Mouse (Mus musculus) neural tube, embryonic 14.5 days (tissue): ENCODE results near the gene Sbk3. TPM values are rescaled to one million over a fixed set of nuclear protein-coding genes. Genes with fewer than 3 reads are reported as not detected.
A peak's percentile ranks its signal among the peaks of the same experiment; 100 is the strongest.

ENCODE experiments used
- ATAC-seq: fragments of 200-750 bp; cut with Nextera tagmentation; 2 replicates; pipeline ENCODE4 v1.8.0; 2017; ENCODE audit warnings: low read depth, mild to moderate bottlenecking, moderate TSS enrichment, moderate library complexity
- H3K27ac ChIP-seq: fragments of 300-500 bp; sonication (generic); 2 replicates; pipeline ENCODE4 v1.5.1; 2014; ENCODE audit warnings: low read depth, mild to moderate bottlenecking, control low read depth, low read length, moderate library complexity, mixed read lengths
- H3K27me3 ChIP-seq: fragments of 300-500 bp; sonication (generic); 2 replicates; pipeline ENCODE4 v1.6.1; 2014; ENCODE audit warnings: low read length; ENCODE audit not compliant: control insufficient read depth, insufficient read depth
- H3K36me3 ChIP-seq: fragments of 300-500 bp; sonication (generic); 2 replicates; pipeline ENCODE4 v1.6.1; 2014; ENCODE audit warnings: low read length, mixed read lengths; ENCODE audit not compliant: control insufficient read depth, insufficient read depth
- H3K4me1 ChIP-seq: fragments of 300-500 bp; sonication (generic); 2 replicates; pipeline ENCODE4 v1.6.1; 2014; ENCODE audit warnings: low read length; ENCODE audit not compliant: control insufficient read depth, insufficient read depth
- H3K4me2 ChIP-seq: fragments of 300-500 bp; sonication (generic); 2 replicates; pipeline ENCODE4 v1.6.1; 2014; ENCODE audit warnings: mild to moderate bottlenecking, low read depth, low read length, control low read depth
- H3K4me3 ChIP-seq: fragments of 300-500 bp; sonication (generic); 2 replicates; pipeline ENCODE4 v1.5.1; 2014; ENCODE audit warnings: low read depth, low read length, control low read depth, mixed read lengths
- H3K9ac ChIP-seq: fragments of 300-500 bp; sonication (generic); replicated peaks from 2 replicates; pipeline ENCODE4 v1.6.1; 2014; ENCODE audit warnings: low read depth, mild to moderate bottlenecking, control low read depth, low read length, mixed read lengths
- H3K9me3 ChIP-seq: fragments of 300-500 bp; sonication (generic); 2 replicates; pipeline ENCODE4 v1.6.1; 2016; ENCODE audit warnings: low read length; ENCODE audit not compliant: control insufficient read depth
- WGBS: fragments of 180-500 bp; shearing (Covaris S2); extraction: QIAGEN DNeasy Blood & Tissue Kit; methylation state at CpG from one replicate; pipeline ENCODE4 v1.1.7; 2014; 5-methylcytosine and 5-hydroxymethylcytosine counted together
- polyA plus RNA-seq: library from polyadenylated mRNA; unstranded; fragments of >200 nt; fragmentation: Nextera tagmentation; extraction: Ambion mirVana; gene quantifications from 2 replicates; pipeline ENCODE4 v1.2.1, GENCODE M21; 2014

Sbk3 gene
- polyA plus RNA-seq, 1 experiment from 2014 or later = 0.75 TPM

DNA sequence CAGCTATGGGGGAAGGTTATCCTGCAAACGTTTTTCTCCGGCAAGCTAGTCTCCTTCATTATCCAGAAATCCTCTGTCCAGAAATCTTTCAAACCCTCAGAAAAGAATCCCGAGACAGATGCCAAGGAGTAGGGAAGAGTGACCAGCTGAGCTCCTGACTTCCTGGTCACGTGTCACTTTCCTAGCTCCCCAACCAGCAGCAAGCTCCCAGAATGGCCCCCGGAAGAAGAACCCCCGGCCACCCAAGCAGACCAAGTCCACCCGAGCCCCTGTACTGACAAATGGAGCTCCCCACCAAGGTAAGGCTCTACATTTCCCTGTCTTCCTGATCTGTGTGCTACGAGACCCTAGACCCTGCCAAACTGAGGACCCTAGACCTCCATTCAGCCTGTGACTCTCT, 43.3 kb downstream of the Sbk3 start:
- Histone ChIP-seq H3K4me2 (no peak overlapping the region), H3K9me3 (no peaks in the 10 kb centered on the region), H3K4me3 (no peak overlapping the region), H3K27me3 (no peaks in the 10 kb centered on the region), H3K27ac (no peak overlapping the region), H3K4me1 (peaks cover 24% of the 10 kb centered on the region), H3K9ac (no peak overlapping the region), H3K36me3 (no peaks in the 10 kb centered on the region)
- 68% methylated on average over 8 of the region's 8 CpGs for WGBS
- no peak for ATAC-seq

DNA sequence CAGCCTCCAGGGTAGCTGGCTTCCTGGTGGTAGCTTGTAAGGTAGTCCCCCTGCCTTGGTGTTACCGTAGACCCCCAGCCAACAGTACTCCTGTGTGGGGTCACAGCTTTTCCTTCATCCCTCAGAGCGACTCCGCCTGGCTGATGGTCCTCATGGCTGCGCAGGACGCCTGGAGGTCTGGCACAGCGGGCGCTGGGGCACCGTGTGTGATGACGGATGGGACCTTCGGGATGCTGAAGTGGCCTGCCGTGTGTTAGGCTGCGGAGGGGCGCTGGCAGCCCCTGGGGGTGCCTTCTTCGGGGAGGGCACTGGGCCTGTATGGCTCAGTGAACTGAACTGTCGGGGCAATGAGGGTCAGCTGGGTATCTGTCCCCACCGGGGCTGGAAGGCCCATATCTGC, 44.1 kb downstream of the Sbk3 start:
- H3K9me3 ChIP-seq = no peaks in the 10 kb centered on the region
- no peak overlapping the region for H3K4me2 ChIP-seq
- no peak overlapping the region for H3K27ac ChIP-seq
- H3K4me1 ChIP-seq = peaks cover 29% of the 10 kb centered on the region
- H3K4me3 ChIP-seq = no peak overlapping the region
- H3K9ac ChIP-seq = no peak overlapping the region
- 49% methylated on average over 16 of the region's 16 CpGs for WGBS
- no peaks in the 10 kb centered on the region for H3K36me3 ChIP-seq
- H3K27me3 ChIP-seq = no peaks in the 10 kb centered on the region
- no peak for ATAC-seq

DNA sequence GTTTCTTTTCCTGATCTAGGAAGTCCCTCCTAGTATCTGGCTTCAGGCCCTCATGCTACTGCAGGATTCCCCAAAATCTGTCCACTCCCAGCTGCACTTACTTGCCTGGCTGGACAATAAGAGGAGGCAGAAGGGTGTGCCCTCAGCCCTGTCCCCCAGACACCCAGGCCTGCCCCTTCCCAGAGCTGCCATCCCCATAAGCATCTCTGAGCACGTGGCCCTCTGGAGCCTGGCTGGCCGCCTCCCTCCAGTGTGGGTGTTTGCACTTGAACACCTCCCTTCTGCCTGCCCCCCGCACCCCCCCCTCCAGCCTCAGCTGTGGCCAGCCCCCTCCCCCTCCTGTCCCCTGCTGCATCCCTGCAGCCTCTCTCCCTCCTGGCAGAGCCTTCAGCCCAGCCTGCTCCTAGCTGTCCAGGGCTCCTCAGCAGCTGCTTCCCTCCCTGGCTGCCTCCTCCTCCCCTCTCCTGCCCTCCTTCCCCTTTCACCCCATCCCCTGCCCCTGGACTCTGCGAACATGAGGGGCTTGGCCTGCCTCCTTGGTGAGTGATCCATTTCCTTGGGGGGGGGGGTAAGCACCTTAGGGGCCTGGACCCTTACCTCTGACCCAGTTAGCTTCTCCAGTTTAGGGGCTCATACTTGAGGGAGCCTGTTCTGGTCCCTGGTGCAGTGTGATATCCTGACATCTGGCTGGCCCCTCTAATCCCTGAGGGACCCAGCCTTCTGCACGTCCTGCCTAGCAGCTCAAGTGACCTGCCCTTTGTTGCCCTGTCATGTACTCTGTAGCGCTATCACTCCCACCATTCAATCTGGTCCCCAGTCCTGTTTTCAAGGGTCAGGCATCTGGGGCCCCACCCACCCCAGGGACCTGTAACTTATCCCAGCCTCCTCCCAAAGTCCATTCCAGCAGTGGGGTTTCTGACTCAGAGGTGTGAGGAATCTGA, 45.3 kb downstream of the Sbk3 start, which contains the start of gene Ssc5d:
TSS of gene Ssc5d (plus strand) at position 345 of the 941 bp plus-strand sequence.
- no peak for ATAC-seq
- Histone ChIP-seq H3K9ac (no peak within 1 kb of the TSS; the same call in 1 of the 2 replicates), H3K27ac (peak within 1 kb of the TSS; percentile 52), H3K36me3 (peaks cover 3% of the 10 kb centered on the region; the same call in 1 of the 2 replicates), H3K4me3 (no peak within 1 kb of the TSS), H3K4me1 (peaks cover 34% of the 10 kb centered on the region), H3K9me3 (no peaks in the 10 kb centered on the region), H3K27me3 (no peaks in the 10 kb centered on the region), H3K4me2 (peak within 1 kb of the TSS; percentile 60; the same call in 1 of the 2 replicates)
- 12% methylated on average over 6 of the region's 6 CpGs for WGBS

DNA sequence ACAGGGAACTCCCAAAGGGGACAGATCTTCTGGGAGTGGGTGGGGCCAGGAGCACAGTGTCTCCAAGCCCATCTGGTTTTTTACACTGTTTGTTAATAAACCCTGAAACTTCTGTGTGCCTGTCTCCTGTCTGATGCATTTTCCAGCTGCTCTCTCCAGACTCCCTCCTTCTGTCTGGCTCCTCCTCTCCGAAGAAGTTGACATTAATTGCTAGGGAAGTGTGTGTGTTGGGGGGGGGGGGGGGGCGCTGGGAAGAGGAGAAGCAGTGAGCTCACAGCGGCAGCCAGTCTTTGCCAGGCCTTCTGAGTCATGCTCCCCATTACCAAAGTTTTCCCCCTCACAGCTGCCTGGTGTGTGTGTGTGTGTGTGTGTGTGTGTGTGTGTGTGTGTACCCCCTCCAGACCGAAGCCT, 46.1 kb downstream of the Sbk3 start:
- no peak for ATAC-seq
- H3K27ac ChIP-seq = peak overlapping the region; percentile 52
- no peaks in the 10 kb centered on the region for H3K9me3 ChIP-seq
- H3K36me3 ChIP-seq = peaks cover 11% of the 10 kb centered on the region
- no peak overlapping the region for H3K9ac ChIP-seq
- no peaks in the 10 kb centered on the region for H3K27me3 ChIP-seq
- H3K4me2 ChIP-seq = peak overlapping the region; percentile 60; the same call in 1 of the 2 replicates
- peaks cover 34% of the 10 kb centered on the region for H3K4me1 ChIP-seq
- H3K4me3 ChIP-seq = no peak overlapping the region
- WGBS = 14% methylated on average over 3 of the region's 4 CpGs

DNA sequence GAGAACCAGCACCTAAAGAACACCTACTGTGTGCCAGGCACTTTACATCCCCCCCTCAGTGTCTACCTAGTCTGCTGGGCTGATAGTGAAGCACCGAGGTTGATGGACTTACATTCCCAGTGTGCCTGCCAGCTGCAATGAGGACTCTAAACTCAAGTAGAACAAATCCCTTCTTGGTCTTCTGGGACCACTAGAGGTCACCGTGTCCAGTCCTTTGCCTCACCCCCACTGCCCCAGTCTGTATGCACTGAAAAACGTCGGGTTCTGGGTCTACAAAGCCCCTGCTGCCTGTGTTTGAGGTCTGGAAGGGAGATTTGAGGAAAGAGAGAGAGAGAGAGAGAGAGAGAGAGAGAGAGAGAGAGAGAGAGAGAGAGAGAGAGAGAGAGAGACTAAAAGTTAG, 46.5 kb downstream of the Sbk3 start:
- H3K27me3 ChIP-seq = no peaks in the 10 kb centered on the region
- H3K4me1 ChIP-seq = peaks cover 34% of the 10 kb centered on the region
- no peaks in the 10 kb centered on the region for H3K9me3 ChIP-seq
- H3K27ac ChIP-seq = peak overlapping the region; percentile 98; the same call in 1 of the 2 replicates
- WGBS = 6% methylated on average over 4 of the region's 4 CpGs
- no peak for ATAC-seq
- H3K9ac ChIP-seq = peak overlapping the region; percentile 57; the same call in 1 of the 2 replicates
- peak overlapping the region; percentile 60 for H3K4me2 ChIP-seq
- peaks cover 14% of the 10 kb centered on the region for H3K36me3 ChIP-seq
- H3K4me3 ChIP-seq = no peak overlapping the region; the same call in 1 of the 2 replicates

DNA sequence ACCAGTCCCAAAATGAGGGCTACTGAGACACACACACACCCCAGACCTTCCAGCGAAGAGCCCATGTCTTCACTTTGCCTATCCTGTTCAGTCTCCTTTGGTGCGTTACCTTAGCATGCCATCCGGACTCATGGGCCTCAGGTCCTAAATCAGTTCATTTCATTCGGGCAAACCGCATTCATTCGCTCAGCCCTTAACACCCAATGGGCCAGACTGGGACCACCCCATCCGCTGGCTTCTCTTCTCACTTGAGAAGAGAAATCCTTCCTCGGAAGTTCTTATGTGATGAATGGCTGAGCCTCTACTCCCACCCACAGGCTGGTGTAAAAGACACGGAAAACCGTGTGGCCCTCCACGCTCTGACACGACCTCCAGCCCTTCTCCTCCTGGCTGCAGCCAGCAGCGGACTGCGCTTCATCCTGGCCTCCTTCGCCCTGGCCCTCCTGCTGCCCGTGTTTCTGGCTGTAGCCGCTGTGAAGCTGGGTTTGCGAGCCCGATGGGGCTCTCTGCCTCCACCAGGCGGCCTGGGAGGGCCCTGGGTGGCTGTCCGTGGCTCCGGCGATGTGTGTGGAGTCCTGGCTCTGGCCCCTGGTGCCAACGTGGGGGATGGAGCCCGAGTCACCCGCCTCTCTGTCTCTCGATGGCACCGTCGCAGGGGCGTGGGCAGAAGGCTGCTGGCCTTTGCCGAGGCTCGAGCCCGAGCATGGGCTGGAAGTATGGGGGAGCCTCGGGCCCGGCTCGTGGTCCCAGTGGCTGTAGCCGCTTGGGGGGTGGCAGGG, 47.2 kb downstream of the Sbk3 start:
- Histone ChIP-seq H3K27ac (peak overlapping the region; percentile 98), H3K4me3 (peak overlapping the region; percentile 25), H3K27me3 (no peaks in the 10 kb centered on the region), H3K9ac (peak overlapping the region; percentile 57), H3K4me2 (peak overlapping the region; percentile 60), H3K4me1 (peaks cover 34% of the 10 kb centered on the region), H3K9me3 (no peaks in the 10 kb centered on the region), H3K36me3 (peaks cover 20% of the 10 kb centered on the region)
- peak; percentile 16 for ATAC-seq
- 2% methylated on average over 37 of the region's 37 CpGs for WGBS

DNA sequence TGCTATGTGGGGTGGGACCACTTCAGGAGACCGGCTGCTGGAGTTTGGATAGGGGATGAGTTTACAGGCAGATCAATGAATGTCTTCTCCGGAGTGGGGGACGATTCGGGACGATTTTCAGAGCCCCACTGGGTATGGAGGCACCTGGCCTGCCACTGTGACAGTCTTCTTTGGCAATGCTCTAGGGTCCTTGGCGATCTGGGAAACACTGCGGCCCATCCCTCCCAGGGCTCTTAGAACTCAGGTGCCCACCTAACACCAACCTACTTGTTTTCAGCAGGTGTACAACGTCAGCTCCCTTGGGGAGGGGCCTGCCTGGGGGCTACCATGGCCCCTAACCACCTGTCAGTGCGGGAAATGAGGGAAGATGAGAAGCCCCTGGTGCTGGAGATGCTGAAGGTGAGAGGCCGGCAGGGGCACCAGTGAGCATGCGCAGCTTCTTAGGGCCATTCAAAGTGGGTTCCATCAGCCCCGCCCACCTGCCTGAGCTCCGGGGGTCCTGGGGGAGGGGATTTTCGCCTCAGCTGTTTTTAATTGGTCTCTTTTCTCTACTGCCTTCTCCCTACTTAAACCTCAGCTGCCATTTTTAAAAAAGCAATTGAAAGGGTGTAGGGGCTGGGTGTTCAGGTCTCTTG, 47.9 kb downstream of the Sbk3 start:
- H3K4me3 ChIP-seq = peak overlapping the region; percentile 25
- ATAC-seq = peak; percentile 62
- peak overlapping the region; percentile 57 for H3K9ac ChIP-seq
- H3K36me3 ChIP-seq = peaks cover 21% of the 10 kb centered on the region
- under 1% methylated on average over 14 of the region's 14 CpGs for WGBS
- peak overlapping the region; percentile 98 for H3K27ac ChIP-seq
- H3K4me2 ChIP-seq = peak overlapping the region; percentile 60
- no peaks in the 10 kb centered on the region for H3K27me3 ChIP-seq
- H3K9me3 ChIP-seq = no peaks in the 10 kb centered on the region
- peaks cover 34% of the 10 kb centered on the region for H3K4me1 ChIP-seq

DNA sequence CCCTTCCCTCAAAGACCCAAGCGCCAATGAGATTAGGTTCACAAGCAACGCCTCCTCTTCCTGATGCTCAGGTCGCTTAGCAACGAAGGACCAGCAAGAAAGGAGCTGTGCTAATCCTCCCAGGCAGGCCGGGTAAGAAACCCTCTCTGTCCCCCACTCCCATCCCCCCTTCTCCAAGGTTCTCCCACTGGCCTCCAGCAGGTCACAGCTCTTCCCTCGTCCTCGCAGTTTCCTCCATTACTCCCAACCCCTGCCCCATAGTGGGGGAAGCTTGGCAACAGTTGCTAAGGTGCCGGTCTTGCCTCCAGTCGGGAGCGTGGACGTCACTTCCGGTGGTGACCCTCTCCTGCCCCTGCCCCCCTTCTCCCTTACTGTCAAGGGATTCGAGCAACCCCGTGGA, 48.5 kb downstream of the Sbk3 start:
- peak overlapping the region; percentile 32 for H3K9ac ChIP-seq
- H3K27ac ChIP-seq = peak overlapping the region; percentile 98
- under 1% methylated on average over 14 of the region's 14 CpGs for WGBS
- H3K4me2 ChIP-seq = peak overlapping the region; percentile 60
- peaks cover 21% of the 10 kb centered on the region for H3K36me3 ChIP-seq
- H3K27me3 ChIP-seq = no peaks in the 10 kb centered on the region
- peak; percentile 81 for ATAC-seq
- no peaks in the 10 kb centered on the region for H3K9me3 ChIP-seq
- peak overlapping the region; percentile 25 for H3K4me3 ChIP-seq
- peaks cover 34% of the 10 kb centered on the region for H3K4me1 ChIP-seq
